Mouse (Mus musculus) limb, embryonic 12.5 days (tissue): ENCODE results near the gene Gm20388. TPM values are rescaled to one million over a fixed set of nuclear protein-coding genes. Genes with fewer than 3 reads are reported as not detected.
A peak's percentile ranks its signal among the peaks of the same experiment; 100 is the strongest.
"Not testable (repeated sequence)": the region's sequence is repeated elsewhere in the genome, so short reads cannot be mapped to it uniquely, and the experiment has no call there.

Experiments
- ATAC-seq: fragments of 200-750 bp; cut with Nextera tagmentation; 2 replicates; pipeline ENCODE4 v1.8.0; 2017; ENCODE audit warnings: low read depth, moderate TSS enrichment; ENCODE audit not compliant: insufficient number of reproducible peaks, insufficient read depth, low FRiP score, low TSS enrichment
- H3K27ac ChIP-seq: fragments of 300-500 bp; sonication (generic); 2 replicates; pipeline ENCODE4 v1.5.1; 2016; ENCODE audit warnings: mild to moderate bottlenecking, moderate library complexity
- H3K27me3 ChIP-seq: fragments of 300-500 bp; sonication (generic); 2 replicates; pipeline ENCODE4 v1.6.1; 2016; ENCODE audit warnings: mild to moderate bottlenecking, moderate library complexity
- H3K36me3 ChIP-seq: fragments of 300-500 bp; sonication (generic); 2 replicates; pipeline ENCODE4 v1.6.1; 2016; ENCODE audit warnings: mild to moderate bottlenecking, moderate library complexity
- H3K4me1 ChIP-seq: fragments of 300-500 bp; sonication (generic); replicated peaks from 2 replicates; pipeline ENCODE4 v1.6.1; 2016
- H3K4me2 ChIP-seq: fragments of 300-500 bp; sonication (generic); 2 replicates; pipeline ENCODE4 v1.6.1; 2016; ENCODE audit warnings: mild to moderate bottlenecking, moderate library complexity
- H3K4me3 ChIP-seq: fragments of 300-500 bp; sonication (generic); replicated peaks from 2 replicates; pipeline ENCODE4 v1.5.1; 2016; ENCODE audit warnings: mild to moderate bottlenecking
- H3K9ac ChIP-seq: fragments of 300-500 bp; sonication (generic); replicated peaks from 2 replicates; pipeline ENCODE4 v1.6.1; 2016; ENCODE audit warnings: mild to moderate bottlenecking, moderate library complexity
- H3K9me3 ChIP-seq: fragments of 300-500 bp; sonication (generic); 2 replicates; pipeline ENCODE4 v1.6.1; 2016; ENCODE audit warnings: mild to moderate bottlenecking, moderate library complexity
- WGBS: fragments of 180-500 bp; shearing (Covaris S2); methylation state at CpG from one replicate; pipeline ENCODE4 v1.1.7; 2016; 5-methylcytosine and 5-hydroxymethylcytosine counted together
- polyA plus RNA-seq: library from polyadenylated mRNA; unstranded; fragments of >200 nt; fragmentation: Nextera tagmentation; extraction: Ambion mirVana; gene quantifications from 2 replicates; pipeline ENCODE4 v1.2.1, GENCODE M21; 2016

Gm20388 gene
- polyA plus RNA-seq, 1 experiment from 2014 or later, result not detected

GRCm38 (mm10) chr8:123433241-123433974 lies 3522.8 kb downstream of the Gm20388 start:
- not testable (repeated sequence) for H3K9ac ChIP-seq, H3K4me1 ChIP-seq, H3K27me3 ChIP-seq, ATAC-seq, H3K4me3 ChIP-seq, H3K27ac ChIP-seq, H3K36me3 ChIP-seq, H3K4me2 ChIP-seq
- H3K9me3 ChIP-seq, result peaks cover 54% of the 10 kb centered on the region
- WGBS, result 96% methylated on average over 47 of the region's 47 CpGs

DNA sequence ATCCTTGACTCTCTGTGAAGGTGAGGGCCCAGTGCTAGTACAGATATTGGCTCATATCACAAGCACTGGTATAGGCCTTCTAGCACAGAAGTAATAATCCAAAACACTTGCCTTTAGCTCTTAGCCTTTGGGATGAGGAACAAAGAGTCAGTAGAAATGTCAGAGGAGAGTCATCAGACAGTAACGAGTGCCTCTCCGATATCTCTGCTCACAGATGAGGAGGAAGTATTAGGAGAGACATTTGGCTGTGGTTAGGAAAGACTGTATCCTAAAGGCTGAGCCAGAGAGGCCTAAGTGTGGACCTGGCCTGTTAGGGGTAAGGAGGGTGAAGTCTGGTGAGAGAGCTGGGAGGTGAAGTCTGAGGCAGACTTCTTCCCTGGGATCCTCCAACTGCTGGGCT lies 3531.1 kb downstream of the Gm20388 start:
- no peak for ATAC-seq

GRCm38 (mm10) chr8:123442351-123442750 lies 3531.7 kb downstream of the Gm20388 start:
- Histone ChIP-seq H3K4me3 (peak overlapping the region; percentile 65), H3K4me2 (peak overlapping the region; percentile 74; the same call in 1 of the 2 replicates), H3K9ac (peak overlapping the region; percentile 86; the same call in 1 of the 2 replicates), H3K4me1 (peaks cover 8% of the 10 kb centered on the region), H3K9me3 (no peaks in the 10 kb centered on the region), H3K27me3 (no peaks in the 10 kb centered on the region), H3K27ac (no peak overlapping the region), H3K36me3 (peaks cover 15% of the 10 kb centered on the region; the same call in 1 of the 2 replicates)
- WGBS, result 84% methylated on average over 5 of the region's 5 CpGs
- no peak for ATAC-seq

More for the DNA sequence above, 3531.1 kb downstream of the Gm20388 start:
- Histone ChIP-seq H3K4me2 (no peak overlapping the region), H3K9ac (no peak overlapping the region), H3K4me1 (peaks cover 8% of the 10 kb centered on the region), H3K27ac (no peak overlapping the region), H3K27me3 (no peaks in the 10 kb centered on the region), H3K9me3 (no peaks in the 10 kb centered on the region), H3K4me3 (no peak overlapping the region), H3K36me3 (peaks cover 15% of the 10 kb centered on the region; the same call in 1 of the 2 replicates)
- 87% methylated on average over 2 of the region's 2 CpGs for WGBS

GRCm38 (mm10) chr8:123442871-123443575 lies 3532.4 kb downstream of the Gm20388 start:
- H3K4me2 ChIP-seq, result peak overlapping the region; percentile 74
- H3K4me1 ChIP-seq, result peaks cover 8% of the 10 kb centered on the region
- under 1% methylated on average over 41 of the region's 41 CpGs for WGBS
- H3K36me3 ChIP-seq, result peaks cover 18% of the 10 kb centered on the region; the same call in 1 of the 2 replicates
- peak; percentile 91 for ATAC-seq
- H3K4me3 ChIP-seq, result peak overlapping the region; percentile 65
- peak overlapping the region; percentile 86 for H3K9ac ChIP-seq
- H3K27me3 ChIP-seq, result no peaks in the 10 kb centered on the region
- no peaks in the 10 kb centered on the region for H3K9me3 ChIP-seq
- H3K27ac ChIP-seq, result peak overlapping the region; percentile 84

DNA sequence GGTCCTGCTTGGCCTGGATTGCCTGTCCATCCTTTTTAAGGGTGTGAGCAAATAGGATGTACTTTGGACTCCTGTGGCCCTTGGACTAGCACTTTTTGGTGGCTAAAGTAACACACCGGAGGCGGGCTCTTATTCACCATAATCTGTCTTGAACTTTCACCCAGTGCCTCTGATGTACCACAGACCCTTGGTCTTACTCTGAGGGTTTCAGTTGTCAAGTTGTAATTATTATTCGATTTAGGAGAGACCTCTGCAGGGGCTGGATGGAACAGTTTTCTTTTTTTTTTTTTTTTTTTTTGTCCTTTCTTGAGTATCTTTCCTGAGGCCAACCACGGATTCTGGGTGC lies 3532.9 kb downstream of the Gm20388 start:
- Histone ChIP-seq H3K9ac (peak overlapping the region; percentile 86), H3K4me3 (peak overlapping the region; percentile 65), H3K27ac (no peak overlapping the region), H3K9me3 (no peaks in the 10 kb centered on the region), H3K27me3 (no peaks in the 10 kb centered on the region), H3K4me2 (peak overlapping the region; percentile 74), H3K36me3 (peaks cover 18% of the 10 kb centered on the region; the same call in 1 of the 2 replicates), H3K4me1 (peaks cover 8% of the 10 kb centered on the region)
- no peak for ATAC-seq
- WGBS, result 40% methylated on average over 4 of the region's 4 CpGs

- H3K4me2 ChIP-seq, result peak overlapping the region; percentile 74
- peak overlapping the region; percentile 65; the same call in 1 of the 2 replicates for H3K4me3 ChIP-seq
- no peaks in the 10 kb centered on the region for H3K27me3 ChIP-seq
- no peak overlapping the region for H3K9ac ChIP-seq
- H3K9me3 ChIP-seq, result no peaks in the 10 kb centered on the region
- no peak overlapping the region for H3K27ac ChIP-seq
- no peak for ATAC-seq
- H3K36me3 ChIP-seq, result peaks cover 24% of the 10 kb centered on the region
- WGBS, result 84% methylated on average over 6 of the region's 6 CpGs
- H3K4me1 ChIP-seq, result peaks cover 8% of the 10 kb centered on the region
Measured at GRCm38 (mm10) chr8:123444131-123444530, 3533.5 kb downstream of the Gm20388 start.

GRCm38 (mm10) chr8:123445981-123446380 lies 3535.3 kb downstream of the Gm20388 start:
- Histone ChIP-seq H3K9me3 (no peaks in the 10 kb centered on the region), H3K4me1 (peaks cover 8% of the 10 kb centered on the region), H3K9ac (no peak overlapping the region), H3K27me3 (no peaks in the 10 kb centered on the region), H3K4me2 (no peak overlapping the region), H3K36me3 (peaks cover 40% of the 10 kb centered on the region), H3K27ac (no peak overlapping the region), H3K4me3 (no peak overlapping the region)
- ATAC-seq, result no peak
- WGBS, result 91% methylated on average over 10 of the region's 10 CpGs

DNA sequence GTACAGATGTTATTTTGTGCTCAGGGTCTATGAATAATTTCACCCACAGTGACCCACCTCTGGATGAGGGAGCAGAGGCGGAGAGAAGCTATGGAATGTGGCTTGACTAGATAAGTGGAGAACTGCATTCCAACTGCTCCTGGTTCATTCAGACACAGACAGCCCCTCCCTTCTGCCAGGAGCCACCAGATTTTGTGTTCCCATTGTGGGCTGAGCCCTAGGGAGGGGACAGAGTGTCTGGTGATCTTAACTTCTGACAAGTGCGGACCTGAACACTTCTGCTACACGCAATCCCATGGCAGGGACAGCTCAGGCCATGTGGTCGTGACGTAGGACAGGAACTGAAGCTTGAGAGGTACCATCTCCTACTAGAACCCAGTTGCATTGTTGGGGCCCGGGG lies 3536.2 kb downstream of the Gm20388 start:
- Histone ChIP-seq H3K4me2 (no peak overlapping the region), H3K36me3 (peaks cover 48% of the 10 kb centered on the region), H3K27ac (no peak overlapping the region), H3K4me1 (peaks cover 8% of the 10 kb centered on the region), H3K9me3 (no peaks in the 10 kb centered on the region), H3K9ac (no peak overlapping the region), H3K27me3 (no peaks in the 10 kb centered on the region), H3K4me3 (no peak overlapping the region)
- no peak for ATAC-seq
- 83% methylated on average over 6 of the region's 6 CpGs for WGBS

GRCm38 (mm10) chr8:123450783-123451182 lies 3540.1 kb downstream of the Gm20388 start:
- H3K4me2 ChIP-seq, result no peak overlapping the region
- ATAC-seq, result no peak
- peaks cover 78% of the 10 kb centered on the region for H3K36me3 ChIP-seq
- H3K4me1 ChIP-seq, result no peaks in the 10 kb centered on the region
- no peaks in the 10 kb centered on the region for H3K27me3 ChIP-seq
- H3K27ac ChIP-seq, result no peak overlapping the region
- no peak overlapping the region for H3K4me3 ChIP-seq
- no peaks in the 10 kb centered on the region for H3K9me3 ChIP-seq
- 93% methylated on average over 5 of the region's 5 CpGs for whole genome bisulfite sequencing
- H3K9ac ChIP-seq, result peak overlapping the region; percentile 23; the same call in 1 of the 2 replicates

- not testable (repeated sequence) for H3K27ac ChIP-seq, H3K4me1 ChIP-seq, H3K4me3 ChIP-seq, H3K4me2 ChIP-seq, ATAC-seq, H3K9me3 ChIP-seq, H3K27me3 ChIP-seq, H3K9ac ChIP-seq
- 93% methylated on average over 12 of the region's 12 CpGs for WGBS
- peaks cover 80% of the 10 kb centered on the region for H3K36me3 ChIP-seq
Measured at GRCm38 (mm10) chr8:123451747-123452146, 3541.1 kb downstream of the Gm20388 start.

DNA sequence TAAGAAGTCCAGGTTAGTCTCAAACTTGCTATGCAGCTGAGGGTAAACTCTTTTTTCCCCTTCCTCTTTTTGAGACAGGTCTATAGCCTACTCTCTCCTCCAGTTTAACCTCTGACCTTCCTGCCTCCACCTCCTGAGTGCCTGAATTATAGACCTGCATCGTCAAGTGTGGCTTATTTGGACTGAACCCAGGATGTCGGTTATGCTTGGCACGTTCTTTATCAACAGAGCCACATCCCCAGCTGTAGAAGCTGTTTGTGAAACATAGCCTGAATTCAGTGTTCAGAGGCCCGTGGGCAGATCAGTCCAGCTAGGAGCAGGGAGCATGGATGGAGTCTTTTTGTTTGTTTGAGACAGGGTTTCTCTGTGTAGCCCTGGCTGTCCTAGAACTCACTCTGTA lies 3541.5 kb downstream of the Gm20388 start:
- 89% methylated on average over 4 of the region's 4 CpGs for WGBS
- no peaks in the 10 kb centered on the region for H3K9me3 ChIP-seq
- no peaks in the 10 kb centered on the region for H3K4me1 ChIP-seq
- no peak overlapping the region for H3K9ac ChIP-seq
- H3K36me3 ChIP-seq, result peaks cover 84% of the 10 kb centered on the region
- no peak overlapping the region for H3K4me3 ChIP-seq
- no peak for ATAC-seq
- no peak overlapping the region for H3K27ac ChIP-seq
- no peak overlapping the region for H3K4me2 ChIP-seq
- H3K27me3 ChIP-seq, result no peaks in the 10 kb centered on the region
